Mouse (Mus musculus): ENCODE results near the gene Crtc3. TPM values are rescaled to one million over a fixed set of nuclear protein-coding genes. Genes with fewer than 3 reads are reported as not detected.

Crtc3 gene
- polyA plus RNA-seq, 1 experiment from 2014 or later = 18.5 TPM

DNA sequence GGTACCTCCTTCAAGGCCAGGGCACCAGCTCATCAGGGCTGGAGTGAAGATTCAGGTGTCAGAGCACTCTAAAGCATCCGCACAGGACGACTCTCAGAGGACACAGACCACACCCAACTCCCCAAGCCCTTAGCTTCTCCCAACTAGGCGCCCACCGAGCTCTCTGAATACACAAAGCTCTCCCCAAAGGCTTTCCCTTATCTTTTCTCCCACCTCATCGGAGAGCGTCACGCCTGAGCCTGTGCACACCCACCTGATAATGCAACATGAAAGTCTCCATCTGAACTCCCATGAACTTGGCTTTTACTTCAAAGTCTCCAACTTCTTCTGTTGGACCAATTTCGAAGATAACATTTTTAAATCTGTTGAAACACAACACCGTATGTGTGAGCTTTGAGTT lies 28.1 kb upstream of the Crtc3 start:
- H3K9me3 ChIP-seq (ENCODE audit: control insufficient read depth, low read length) = no peaks in the 10 kb centered on the region
- no peak overlapping the region for H3K4me3 ChIP-seq (ENCODE audit: control insufficient read depth in 1 of 2, insufficient read depth in 1 of 2, low read depth in 1 of 2, low read length in 2 of 2)
- no peak for ATAC-seq (ENCODE audit: insufficient number of reproducible peaks, insufficient read depth, low FRiP score, low read depth)
- H3K9ac ChIP-seq (ENCODE audit: low read length) = no peak overlapping the region
- peaks cover 97% of the 10 kb centered on the region for H3K36me3 ChIP-seq (ENCODE audit: control insufficient read depth, insufficient read depth, low read length)
- H3K27me3 ChIP-seq (ENCODE audit: control insufficient read depth, insufficient read depth, low read length) = no peaks in the 10 kb centered on the region
- no peak overlapping the region for H3K27ac ChIP-seq (replicated peaks in 1 of 2; ENCODE audit: control insufficient read depth in 1 of 2, insufficient read depth in 1 of 2, low read depth in 2 of 2, low read length in 2 of 2)
- H3K4me1 ChIP-seq (ENCODE audit: control insufficient read depth in 2 of 2, insufficient read depth in 2 of 2, low read length in 2 of 2) = no peaks in the 10 kb centered on the region
- WGBS = 66% methylated on average over 9 of the region's 9 CpGs
- H3K4me2 ChIP-seq (ENCODE audit: low read length) = no peak overlapping the region

DNA sequence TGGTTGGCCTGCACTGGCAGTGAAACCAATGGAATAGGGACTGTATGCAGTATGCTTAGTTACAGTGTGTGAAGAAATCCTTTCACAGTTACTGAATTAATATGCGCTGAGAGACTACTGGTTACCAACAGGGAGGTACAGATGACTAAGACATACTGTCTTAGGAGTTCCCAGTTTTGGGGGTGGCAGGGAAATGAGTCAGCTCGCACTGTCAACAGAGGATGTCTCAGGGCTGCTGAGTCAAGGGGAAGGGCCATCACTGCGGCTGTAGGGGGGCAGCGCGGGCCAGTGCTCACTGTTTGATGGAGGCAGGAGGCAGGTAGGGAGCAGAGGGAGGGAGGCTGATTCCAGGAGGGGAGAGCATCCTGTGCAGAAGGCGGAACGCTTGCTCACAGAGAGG lies 26.6 kb upstream of the Crtc3 start:
- H3K9ac ChIP-seq (ENCODE audit: low read length) = no peak overlapping the region
- 89% methylated on average over 7 of the region's 7 CpGs for WGBS
- H3K27me3 ChIP-seq (ENCODE audit: control insufficient read depth, insufficient read depth, low read length) = no peaks in the 10 kb centered on the region
- H3K36me3 ChIP-seq (ENCODE audit: control insufficient read depth, insufficient read depth, low read length) = peaks cover 92% of the 10 kb centered on the region
- no peak for ATAC-seq (ENCODE audit: insufficient number of reproducible peaks, insufficient read depth, low FRiP score, low read depth)
- H3K4me3 ChIP-seq (ENCODE audit: control insufficient read depth in 1 of 2, insufficient read depth in 1 of 2, low read depth in 1 of 2, low read length in 2 of 2) = no peak overlapping the region
- H3K27ac ChIP-seq (replicated peaks in 1 of 2; ENCODE audit: control insufficient read depth in 1 of 2, insufficient read depth in 1 of 2, low read depth in 2 of 2, low read length in 2 of 2) = no peak overlapping the region
- no peaks in the 10 kb centered on the region for H3K9me3 ChIP-seq (ENCODE audit: control insufficient read depth, low read length)
- no peak overlapping the region for H3K4me2 ChIP-seq (ENCODE audit: low read length)
- no peaks in the 10 kb centered on the region for H3K4me1 ChIP-seq (ENCODE audit: control insufficient read depth in 2 of 2, insufficient read depth in 2 of 2, low read length in 2 of 2)

DNA sequence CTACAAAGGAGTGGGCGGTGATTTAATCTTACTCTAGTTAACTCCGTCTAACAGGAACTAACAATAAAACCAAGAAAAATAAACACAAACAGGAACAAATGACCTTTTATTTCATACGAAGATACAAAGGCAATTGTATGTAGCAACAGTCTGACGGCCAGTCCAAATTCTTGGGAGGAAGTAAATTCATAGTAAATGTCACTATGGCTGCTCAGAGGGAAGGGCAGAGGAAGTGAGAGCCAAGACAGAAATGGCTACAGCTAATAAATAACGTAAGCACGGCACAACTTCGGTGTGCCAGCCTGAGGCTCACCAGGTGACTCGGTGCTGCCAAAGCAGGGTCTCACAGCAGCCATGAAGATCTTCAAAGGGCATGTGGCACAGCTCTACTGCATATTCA lies 22.8 kb upstream of the Crtc3 start:
- Histone ChIP-seq H3K27ac (replicated peaks in 1 of 2; ENCODE audit: control insufficient read depth in 1 of 2, insufficient read depth in 1 of 2, low read depth in 2 of 2, low read length in 2 of 2) (no peak overlapping the region), H3K27me3 (ENCODE audit: control insufficient read depth, insufficient read depth, low read length) (no peaks in the 10 kb centered on the region), H3K4me2 (ENCODE audit: low read length) (no peak overlapping the region), H3K9me3 (ENCODE audit: control insufficient read depth, low read length) (no peaks in the 10 kb centered on the region), H3K4me1 (ENCODE audit: control insufficient read depth in 2 of 2, insufficient read depth in 2 of 2, low read length in 2 of 2) (no peaks in the 10 kb centered on the region), H3K4me3 (ENCODE audit: control insufficient read depth in 1 of 2, insufficient read depth in 1 of 2, low read depth in 1 of 2, low read length in 2 of 2) (no peak overlapping the region), H3K9ac (ENCODE audit: low read length) (no peak overlapping the region), H3K36me3 (ENCODE audit: control insufficient read depth, insufficient read depth, low read length) (peaks cover 57% of the 10 kb centered on the region)
- 84% methylated on average over 8 of the region's 8 CpGs for WGBS
- ATAC-seq (ENCODE audit: insufficient number of reproducible peaks, insufficient read depth, low FRiP score, low read depth) = no peak

- H3K9me3 ChIP-seq (ENCODE audit: control insufficient read depth, low read length) = no peaks in the 10 kb centered on the region
- no peak overlapping the region for H3K9ac ChIP-seq (ENCODE audit: low read length)
- no peak for ATAC-seq (ENCODE audit: insufficient number of reproducible peaks, insufficient read depth, low FRiP score, low read depth)
- no peaks in the 10 kb centered on the region for H3K27me3 ChIP-seq (ENCODE audit: control insufficient read depth, insufficient read depth, low read length)
- no peak overlapping the region for H3K4me2 ChIP-seq (ENCODE audit: low read length)
- peaks cover 45% of the 10 kb centered on the region for H3K36me3 ChIP-seq (ENCODE audit: control insufficient read depth, insufficient read depth, low read length)
- 93% methylated on average over 7 of the region's 7 CpGs for WGBS
- no peak overlapping the region for H3K4me3 ChIP-seq (ENCODE audit: control insufficient read depth in 1 of 2, insufficient read depth in 1 of 2, low read depth in 1 of 2, low read length in 2 of 2)
- no peak overlapping the region for H3K27ac ChIP-seq (replicated peaks in 1 of 2; ENCODE audit: control insufficient read depth in 1 of 2, insufficient read depth in 1 of 2, low read depth in 2 of 2, low read length in 2 of 2)
- H3K4me1 ChIP-seq (ENCODE audit: control insufficient read depth in 2 of 2, insufficient read depth in 2 of 2, low read length in 2 of 2) = no peaks in the 10 kb centered on the region
Measured at GRCm38 (mm10) chr7:80710333-80710732, 21.7 kb upstream of the Crtc3 start.

GRCm38 (mm10) chr7:80704066-80704465 lies 15.4 kb upstream of the Crtc3 start:
- Histone ChIP-seq H3K4me1 (ENCODE audit: control insufficient read depth in 2 of 2, insufficient read depth in 2 of 2, low read length in 2 of 2) (peaks cover 0 to 2% of the 10 kb centered on the region in 2 experiments; a peak in 1 of 4 replicates), H3K4me2 (ENCODE audit: low read length) (no peak overlapping the region), H3K27ac (replicated peaks in 1 of 2; ENCODE audit: control insufficient read depth in 1 of 2, insufficient read depth in 1 of 2, low read depth in 2 of 2, low read length in 2 of 2) (no peak overlapping the region), H3K4me3 (ENCODE audit: control insufficient read depth in 1 of 2, insufficient read depth in 1 of 2, low read depth in 1 of 2, low read length in 2 of 2) (no peak overlapping the region), H3K27me3 (ENCODE audit: control insufficient read depth, insufficient read depth, low read length) (no peaks in the 10 kb centered on the region), H3K36me3 (ENCODE audit: control insufficient read depth, insufficient read depth, low read length) (no peaks in the 10 kb centered on the region), H3K9me3 (ENCODE audit: control insufficient read depth, low read length) (no peaks in the 10 kb centered on the region), H3K9ac (ENCODE audit: low read length) (no peak overlapping the region)
- 83% methylated on average over 4 of the region's 4 CpGs for WGBS
- ATAC-seq (ENCODE audit: insufficient number of reproducible peaks, insufficient read depth, low FRiP score, low read depth) = no peak

GRCm38 (mm10) chr7:80702510-80702909 lies 13.8 kb upstream of the Crtc3 start:
- Histone ChIP-seq H3K4me2 (ENCODE audit: low read length) (no peak overlapping the region), H3K27me3 (ENCODE audit: control insufficient read depth, insufficient read depth, low read length) (no peaks in the 10 kb centered on the region), H3K36me3 (ENCODE audit: control insufficient read depth, insufficient read depth, low read length) (no peaks in the 10 kb centered on the region), H3K9ac (ENCODE audit: low read length) (no peak overlapping the region), H3K4me1 (ENCODE audit: control insufficient read depth in 2 of 2, insufficient read depth in 2 of 2, low read length in 2 of 2) (peaks cover 0 to 2% of the 10 kb centered on the region in 2 experiments; a peak in 1 of 4 replicates), H3K27ac (replicated peaks in 1 of 2; ENCODE audit: control insufficient read depth in 1 of 2, insufficient read depth in 1 of 2, low read depth in 2 of 2, low read length in 2 of 2) (no peak overlapping the region), H3K4me3 (ENCODE audit: control insufficient read depth in 1 of 2, insufficient read depth in 1 of 2, low read depth in 1 of 2, low read length in 2 of 2) (no peak overlapping the region), H3K9me3 (ENCODE audit: control insufficient read depth, low read length) (no peaks in the 10 kb centered on the region)
- no peak for ATAC-seq (ENCODE audit: insufficient number of reproducible peaks, insufficient read depth, low FRiP score, low read depth)
- 53% methylated on average over 6 of the region's 6 CpGs for WGBS

DNA sequence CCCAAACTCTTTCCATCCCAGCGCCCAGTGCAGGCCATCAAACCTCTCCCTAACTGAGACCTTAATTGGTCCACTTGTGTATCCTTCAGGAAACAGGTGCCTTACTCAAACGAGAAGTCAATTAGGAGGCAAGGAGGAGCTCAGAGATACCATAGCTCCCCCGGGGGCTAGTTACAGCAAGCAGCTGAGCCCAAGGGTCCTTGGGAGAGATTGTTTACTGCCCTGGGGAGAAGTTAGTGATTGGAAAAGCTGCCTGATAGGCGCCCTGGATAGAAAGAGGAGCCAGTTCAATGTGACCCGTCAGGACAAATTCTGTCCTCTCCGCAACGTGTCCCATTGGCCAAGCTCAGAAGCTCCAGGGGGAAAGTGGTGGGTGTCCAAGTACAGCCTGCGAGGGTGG lies 11.0 kb upstream of the Crtc3 start:
- Histone ChIP-seq H3K4me2 (ENCODE audit: low read length) (no peak overlapping the region), H3K4me1 (ENCODE audit: control insufficient read depth in 2 of 2, insufficient read depth in 2 of 2, low read length in 2 of 2) (peaks cover 0 to 2% of the 10 kb centered on the region in 2 experiments; a peak in 1 of 4 replicates), H3K9me3 (ENCODE audit: control insufficient read depth, low read length) (no peaks in the 10 kb centered on the region), H3K4me3 (ENCODE audit: control insufficient read depth in 1 of 2, insufficient read depth in 1 of 2, low read depth in 1 of 2, low read length in 2 of 2) (no peak overlapping the region), H3K9ac (ENCODE audit: low read length) (no peak overlapping the region), H3K27me3 (ENCODE audit: control insufficient read depth, insufficient read depth, low read length) (no peaks in the 10 kb centered on the region), H3K36me3 (ENCODE audit: control insufficient read depth, insufficient read depth, low read length) (no peaks in the 10 kb centered on the region), H3K27ac (replicated peaks in 1 of 2; ENCODE audit: control insufficient read depth in 1 of 2, insufficient read depth in 1 of 2, low read depth in 2 of 2, low read length in 2 of 2) (no peak overlapping the region)
- 57% methylated on average over 8 of the region's 8 CpGs for WGBS
- ATAC-seq (ENCODE audit: insufficient number of reproducible peaks, insufficient read depth, low FRiP score, low read depth) = no peak

- no peak overlapping the region for H3K27ac ChIP-seq (replicated peaks in 1 of 2; ENCODE audit: control insufficient read depth in 1 of 2, insufficient read depth in 1 of 2, low read depth in 2 of 2, low read length in 2 of 2)
- no peaks in the 10 kb centered on the region for H3K9me3 ChIP-seq (ENCODE audit: control insufficient read depth, low read length)
- WGBS = 76% methylated on average over 3 of the region's 3 CpGs
- no peaks in the 10 kb centered on the region for H3K27me3 ChIP-seq (ENCODE audit: control insufficient read depth, insufficient read depth, low read length)
- H3K4me1 ChIP-seq (ENCODE audit: control insufficient read depth in 2 of 2, insufficient read depth in 2 of 2, low read length in 2 of 2) = peaks cover 0 to 2% of the 10 kb centered on the region in 2 experiments; a peak in 1 of 4 replicates
- ATAC-seq (ENCODE audit: insufficient number of reproducible peaks, insufficient read depth, low FRiP score, low read depth) = no peak
- no peak overlapping the region for H3K4me2 ChIP-seq (ENCODE audit: low read length)
- no peaks in the 10 kb centered on the region for H3K36me3 ChIP-seq (ENCODE audit: control insufficient read depth, insufficient read depth, low read length)
- no peak overlapping the region for H3K9ac ChIP-seq (ENCODE audit: low read length)
- no peak overlapping the region for H3K4me3 ChIP-seq (ENCODE audit: control insufficient read depth in 1 of 2, insufficient read depth in 1 of 2, low read depth in 1 of 2, low read length in 2 of 2)
Measured at GRCm38 (mm10) chr7:80698940-80699339, 10.3 kb upstream of the Crtc3 start.
